Mouse (Mus musculus) CH12.LX (cell line): Measurements from ENCODE around the gene Ing1.

ENCODE experiments used
- CHD1 ChIP-seq: IDR thresholded peaks from 2 replicates; pipeline ENCODE4 v1.6.1; 2012; ENCODE audit warnings: low read depth, low read length, improper control_type of control experiment, inconsistent platforms
- CTCF ChIP-seq, 2 experiments: IDR thresholded peaks in 1 of 2; conservative IDR thresholded peaks in 1 of 2; 2 replicates each; pipeline ENCODE4 v1.5.1; 2011 to 2012; ENCODE audit warnings: low read depth in 2 of 2, low read length in 2 of 2, improper control_type of control experiment in 1 of 2, inconsistent platforms in 1 of 2, mild to moderate bottlenecking in 1 of 2, moderate library complexity in 1 of 2
- EP300 ChIP-seq: IDR thresholded peaks from 2 replicates; pipeline ENCODE4 v1.6.1; 2011; ENCODE audit warnings: low read length, improper control_type of control experiment
- MAZ ChIP-seq: IDR thresholded peaks from 2 replicates; pipeline ENCODE4 v1.6.1; 2012; ENCODE audit warnings: low read depth, mild to moderate bottlenecking, inconsistent platforms, low read length, improper control_type of control experiment, moderate library complexity
- MYC ChIP-seq: IDR thresholded peaks from 2 replicates; pipeline ENCODE4 v1.6.1; 2011; ENCODE audit warnings: low read depth, mild to moderate bottlenecking, improper control_type of control experiment, low read length
- POLR2A ChIP-seq: IDR thresholded peaks from 2 replicates; pipeline ENCODE4 v1.6.1; 2011; ENCODE audit warnings: low read depth, mild to moderate bottlenecking, improper control_type of control experiment, low read length
- RAD21 ChIP-seq: IDR thresholded peaks from 2 replicates; pipeline ENCODE4 v1.6.1; 2011; ENCODE audit warnings: low read depth, mild to moderate bottlenecking, low read length, improper control_type of control experiment, moderate library complexity
- RCOR1 ChIP-seq: conservative IDR thresholded peaks from 2 replicates; pipeline ENCODE4 v1.6.1; 2012; ENCODE audit warnings: low read depth, mild to moderate bottlenecking, inconsistent platforms, low read length, improper control_type of control experiment
- SIN3A ChIP-seq: IDR thresholded peaks from 2 replicates; pipeline ENCODE4 v1.6.1; 2012; ENCODE audit warnings: low read length, improper control_type of control experiment, inconsistent platforms
- TBP ChIP-seq: conservative IDR thresholded peaks from 2 replicates; pipeline ENCODE4 v1.6.1; 2011; ENCODE audit warnings: low read depth, low read length, improper control_type of control experiment
- TCF12 ChIP-seq: IDR thresholded peaks from 2 replicates; pipeline ENCODE4 v1.6.1; 2014; ENCODE audit warnings: low read depth, mild to moderate bottlenecking, inconsistent platforms, low read length, improper control_type of control experiment
- USF2 ChIP-seq: conservative IDR thresholded peaks from 2 replicates; pipeline ENCODE4 v1.6.1; 2011; ENCODE audit warnings: low read depth, low read length, improper control_type of control experiment
- ZKSCAN1 ChIP-seq: IDR thresholded peaks from 2 replicates; pipeline ENCODE4 v1.6.1; 2012; ENCODE audit warnings: low read depth, inconsistent platforms, low read length, improper control_type of control experiment, borderline replicate concordance
- ZMIZ1 ChIP-seq: IDR thresholded peaks from 2 replicates; pipeline ENCODE4 v1.6.1; 2012; ENCODE audit warnings: low read depth, mild to moderate bottlenecking, inconsistent platforms, low read length, improper control_type of control experiment

DNA sequence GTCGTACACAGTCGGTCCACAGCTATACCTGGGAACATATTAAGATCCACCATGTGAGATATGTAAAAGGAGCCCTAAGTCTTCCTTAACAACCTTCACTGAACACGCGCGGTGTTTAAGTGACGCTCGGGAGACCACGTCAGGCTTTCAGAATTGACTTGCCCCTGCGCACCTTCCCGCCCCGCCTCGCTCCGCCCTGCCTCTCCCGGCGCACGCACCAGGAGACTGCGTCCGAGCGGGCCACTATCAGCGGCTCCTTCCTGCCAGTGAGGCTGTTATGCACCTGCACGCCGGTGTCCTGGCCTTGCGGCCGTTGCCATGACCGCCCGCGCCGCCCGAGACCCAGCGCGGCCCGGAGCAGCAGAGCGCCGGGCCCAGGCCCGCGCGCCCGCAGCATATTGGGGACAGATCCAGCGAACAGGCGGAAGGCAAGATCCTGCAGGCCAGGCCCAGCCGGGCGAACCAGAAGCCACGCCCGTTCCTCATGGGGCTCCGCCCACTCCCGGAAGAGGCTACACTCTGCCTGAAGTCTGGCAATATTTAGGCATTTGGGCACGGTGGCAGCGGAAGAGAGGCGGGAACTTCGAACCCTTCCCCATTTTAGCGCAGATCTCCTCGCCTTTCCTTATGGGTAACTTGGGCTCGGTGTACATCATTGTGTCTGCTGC lies 5.0 kb upstream of the Ing1 start, which contains the start of gene Cars2:
- TF ChIP-seq CHD1, result no peak; the same call in 1 of the 2 replicates
- TF ChIP-seq ZMIZ1, result no peak; the same call in 1 of the 2 replicates
- peak; percentile 57 for TF ChIP-seq TCF12
- TF ChIP-seq RCOR1, result 0 out of 2 replicates have a peak, but pooled peaks have one; percentile 28
- TF ChIP-seq USF2, result no peak
- TF ChIP-seq SIN3A, result peak; percentile 72
- peak; percentile 94 for TF ChIP-seq POLR2A
- TF ChIP-seq CTCF (conservative IDR thresholded peaks at IDR 0.05 in 1 of 2, IDR thresholded peaks at IDR 0.05 in 1 of 2; ENCODE audit: low read depth in 2 of 2, low read length in 2 of 2), result no peak
- no peak; the same call in 1 of the 2 replicates for TF ChIP-seq EP300
- no peak for TF ChIP-seq RAD21
- no peak for TF ChIP-seq ZKSCAN1
- peak; percentile 4; the same call in 1 of the 2 replicates for TF ChIP-seq MYC
- no peak for TF ChIP-seq MAZ
- peak; percentile 74; the same call in 1 of the 2 replicates for TF ChIP-seq TBP
